Mouse (Mus musculus): ENCODE data around the gene Nfkbid. TPM values are rescaled to one million over a fixed set of nuclear protein-coding genes. Genes with fewer than 3 reads are reported as not detected.

Nfkbid gene
- polyA plus RNA-seq, 1 experiment: 0.04 TPM

GRCm38 (mm10) chr7:30429327-30429726 lies 7.8 kb downstream of the Nfkbid start:
- Histone ChIP-seq H3K36me3 (ENCODE audit: control insufficient read depth, insufficient read depth) (no peaks in the 10 kb centered on the region), H3ac (ENCODE audit: control insufficient read depth, insufficient read length, low read depth) (no peak overlapping the region), H3K79me2 (ENCODE audit: control insufficient read depth, insufficient read depth) (no peaks in the 10 kb centered on the region), H3K27me3 (ENCODE audit: control insufficient read depth, insufficient read depth, insufficient read length) (peaks cover 28% of the 10 kb centered on the region), H3K79me3 (ENCODE audit: low read depth) (no peaks in the 10 kb centered on the region), H3K4me3 (ENCODE audit: insufficient read depth, poor library complexity, severe bottlenecking) (no peak overlapping the region)
- TF ChIP-seq MYOD1 (IDR thresholded peaks at IDR 0.05; ENCODE audit: control insufficient read depth, insufficient read length, low read depth) (no peak), FOSL1 (IDR thresholded peaks at IDR 0.05; ENCODE audit: insufficient read depth, low read length, poor library complexity, severe bottlenecking) (no peak), MAX (IDR thresholded peaks at IDR 0.05) (no peak), CEBPB (IDR thresholded peaks at IDR 0.05; ENCODE audit: low read depth) (no peak), USF1 (IDR thresholded peaks at IDR 0.05; ENCODE audit: low read depth) (no peak), MYOG (IDR thresholded peaks at IDR 0.05; ENCODE audit: control insufficient read depth, extremely low read depth, insufficient read length) (no peak), CTCF (IDR thresholded peaks at IDR 0.05; ENCODE audit: control insufficient read depth, insufficient read depth, insufficient read length) (no peak)

- Histone ChIP-seq H3K79me2 (ENCODE audit: control insufficient read depth, insufficient read depth) (no peaks in the 10 kb centered on the region), H3K27me3 (ENCODE audit: control insufficient read depth, insufficient read depth, insufficient read length) (peaks cover 27% of the 10 kb centered on the region), H3ac (ENCODE audit: control insufficient read depth, insufficient read length, low read depth) (no peak overlapping the region), H3K4me3 (ENCODE audit: insufficient read depth, poor library complexity, severe bottlenecking) (no peak overlapping the region), H3K36me3 (ENCODE audit: control insufficient read depth, insufficient read depth) (no peaks in the 10 kb centered on the region), H3K79me3 (ENCODE audit: low read depth) (no peaks in the 10 kb centered on the region)
- no peak for TF ChIP-seq MYOG (IDR thresholded peaks at IDR 0.05; ENCODE audit: control insufficient read depth, extremely low read depth, insufficient read length)
- peak; percentile 31 for TF ChIP-seq USF1 (IDR thresholded peaks at IDR 0.05; ENCODE audit: low read depth)
- no peak for TF ChIP-seq MYOD1 (IDR thresholded peaks at IDR 0.05; ENCODE audit: control insufficient read depth, insufficient read length, low read depth)
- TF ChIP-seq CEBPB (IDR thresholded peaks at IDR 0.05; ENCODE audit: low read depth): no peak
- no peak for TF ChIP-seq FOSL1 (IDR thresholded peaks at IDR 0.05; ENCODE audit: insufficient read depth, low read length, poor library complexity, severe bottlenecking)
- TF ChIP-seq MAX (IDR thresholded peaks at IDR 0.05): no peak
- TF ChIP-seq CTCF (IDR thresholded peaks at IDR 0.05; ENCODE audit: control insufficient read depth, insufficient read depth, insufficient read length): no peak
These were observed 8.7 kb downstream of the Nfkbid start for GRCm38 (mm10) chr7:30430191-30430590.

- no peaks in the 10 kb centered on the region for H3K79me2 ChIP-seq (ENCODE audit: control insufficient read depth, insufficient read depth)
- no peaks in the 10 kb centered on the region for H3K79me3 ChIP-seq (ENCODE audit: low read depth)
- no peaks in the 10 kb centered on the region for H3K36me3 ChIP-seq (ENCODE audit: control insufficient read depth, insufficient read depth)
- peaks cover 19% of the 10 kb centered on the region for H3K27me3 ChIP-seq (ENCODE audit: control insufficient read depth, insufficient read depth, insufficient read length)
- TF ChIP-seq FOSL1 (IDR thresholded peaks at IDR 0.05; ENCODE audit: insufficient read depth, low read length, poor library complexity, severe bottlenecking): no peak
- no peak for TF ChIP-seq USF1 (IDR thresholded peaks at IDR 0.05; ENCODE audit: low read depth)
- no peak for TF ChIP-seq MAX (IDR thresholded peaks at IDR 0.05)
- TF ChIP-seq CTCF (IDR thresholded peaks at IDR 0.05; ENCODE audit: control insufficient read depth, insufficient read depth, insufficient read length): peak; percentile 1
- TF ChIP-seq CEBPB (IDR thresholded peaks at IDR 0.05; ENCODE audit: low read depth): no peak
- TF ChIP-seq MYOG (IDR thresholded peaks at IDR 0.05; ENCODE audit: control insufficient read depth, extremely low read depth, insufficient read length): no peak
- no peak overlapping the region for H3K4me3 ChIP-seq (ENCODE audit: insufficient read depth, poor library complexity, severe bottlenecking)
- H3ac ChIP-seq (ENCODE audit: control insufficient read depth, insufficient read length, low read depth): no peak overlapping the region
These were observed 10.3 kb downstream of the Nfkbid start for GRCm38 (mm10) chr7:30431793-30432192.

GRCm38 (mm10) chr7:30434238-30434637 lies 12.7 kb downstream of the Nfkbid start:
- no peaks in the 10 kb centered on the region for H3K79me2 ChIP-seq (ENCODE audit: control insufficient read depth, insufficient read depth)
- H3K4me3 ChIP-seq (ENCODE audit: insufficient read depth, poor library complexity, severe bottlenecking): no peak overlapping the region
- TF ChIP-seq FOSL1 (IDR thresholded peaks at IDR 0.05; ENCODE audit: insufficient read depth, low read length, poor library complexity, severe bottlenecking): no peak
- no peak for TF ChIP-seq USF1 (IDR thresholded peaks at IDR 0.05; ENCODE audit: low read depth)
- TF ChIP-seq MYOG (IDR thresholded peaks at IDR 0.05; ENCODE audit: control insufficient read depth, extremely low read depth, insufficient read length): no peak
- no peak for TF ChIP-seq CEBPB (IDR thresholded peaks at IDR 0.05; ENCODE audit: low read depth)
- TF ChIP-seq MAX (IDR thresholded peaks at IDR 0.05): no peak
- TF ChIP-seq MYOD1 (IDR thresholded peaks at IDR 0.05; ENCODE audit: control insufficient read depth, insufficient read length, low read depth): no peak
- TF ChIP-seq CTCF (IDR thresholded peaks at IDR 0.05; ENCODE audit: control insufficient read depth, insufficient read depth, insufficient read length): no peak
- no peaks in the 10 kb centered on the region for H3K36me3 ChIP-seq (ENCODE audit: control insufficient read depth, insufficient read depth)
- no peaks in the 10 kb centered on the region for H3K79me3 ChIP-seq (ENCODE audit: low read depth)
- no peak overlapping the region for H3ac ChIP-seq (ENCODE audit: control insufficient read depth, insufficient read length, low read depth)
- peaks cover 8% of the 10 kb centered on the region for H3K27me3 ChIP-seq (ENCODE audit: control insufficient read depth, insufficient read depth, insufficient read length)

GRCm38 (mm10) chr7:30434701-30435100 lies 13.2 kb downstream of the Nfkbid start:
- Histone ChIP-seq H3K79me2 (ENCODE audit: control insufficient read depth, insufficient read depth) (no peaks in the 10 kb centered on the region), H3ac (ENCODE audit: control insufficient read depth, insufficient read length, low read depth) (no peak overlapping the region), H3K27me3 (ENCODE audit: control insufficient read depth, insufficient read depth, insufficient read length) (peaks cover 8% of the 10 kb centered on the region), H3K36me3 (ENCODE audit: control insufficient read depth, insufficient read depth) (no peaks in the 10 kb centered on the region), H3K4me3 (ENCODE audit: insufficient read depth, poor library complexity, severe bottlenecking) (no peak overlapping the region), H3K79me3 (ENCODE audit: low read depth) (no peaks in the 10 kb centered on the region)
- TF ChIP-seq MYOD1 (IDR thresholded peaks at IDR 0.05; ENCODE audit: control insufficient read depth, insufficient read length, low read depth) (no peak), FOSL1 (IDR thresholded peaks at IDR 0.05; ENCODE audit: insufficient read depth, low read length, poor library complexity, severe bottlenecking) (no peak), CEBPB (IDR thresholded peaks at IDR 0.05; ENCODE audit: low read depth) (no peak), MAX (IDR thresholded peaks at IDR 0.05) (no peak), USF1 (IDR thresholded peaks at IDR 0.05; ENCODE audit: low read depth) (no peak)

- Histone ChIP-seq H3K36me3 (ENCODE audit: control insufficient read depth, insufficient read depth) (no peaks in the 10 kb centered on the region), H3ac (ENCODE audit: control insufficient read depth, insufficient read length, low read depth) (no peak overlapping the region), H3K4me3 (ENCODE audit: insufficient read depth, poor library complexity, severe bottlenecking) (no peak overlapping the region), H3K27me3 (ENCODE audit: control insufficient read depth, insufficient read depth, insufficient read length) (peaks cover 8% of the 10 kb centered on the region), H3K79me2 (ENCODE audit: control insufficient read depth, insufficient read depth) (no peaks in the 10 kb centered on the region), H3K79me3 (ENCODE audit: low read depth) (no peaks in the 10 kb centered on the region)
- TF ChIP-seq MYOG (IDR thresholded peaks at IDR 0.05; ENCODE audit: control insufficient read depth, extremely low read depth, insufficient read length) (no peak), MAX (IDR thresholded peaks at IDR 0.05) (no peak), USF1 (IDR thresholded peaks at IDR 0.05; ENCODE audit: low read depth) (no peak), MYOD1 (IDR thresholded peaks at IDR 0.05; ENCODE audit: control insufficient read depth, insufficient read length, low read depth) (no peak), FOSL1 (IDR thresholded peaks at IDR 0.05; ENCODE audit: insufficient read depth, low read length, poor library complexity, severe bottlenecking) (no peak), CTCF (IDR thresholded peaks at IDR 0.05; ENCODE audit: control insufficient read depth, insufficient read depth, insufficient read length) (no peak), CEBPB (IDR thresholded peaks at IDR 0.05; ENCODE audit: low read depth) (no peak)
These were observed 13.6 kb downstream of the Nfkbid start for GRCm38 (mm10) chr7:30435156-30435555.

Measured in C2C12 (cell line).